Mouse (Mus musculus) retina, adult 2 months (tissue): ENCODE results near the gene Ndufs2.

Source experiments
- DNase-seq: peaks from one replicate; pipeline ENCODE4 v3.0.0-alpha.2; 2012; ENCODE audit warnings: low read depth, low spot score

Gene Ndufs2

GRCm38 (mm10) chr1:171250680-171251593, at the start of gene Ndufs2:
Gene Ndufs2, minus strand, starts transcription at chr1:171251388.
- DNase-seq, result no peak

GRCm38 (mm10) chr1:171298226-171298625, 47.0 kb upstream of the Ndufs2 start:
- no peak for DNase-seq

DNA sequence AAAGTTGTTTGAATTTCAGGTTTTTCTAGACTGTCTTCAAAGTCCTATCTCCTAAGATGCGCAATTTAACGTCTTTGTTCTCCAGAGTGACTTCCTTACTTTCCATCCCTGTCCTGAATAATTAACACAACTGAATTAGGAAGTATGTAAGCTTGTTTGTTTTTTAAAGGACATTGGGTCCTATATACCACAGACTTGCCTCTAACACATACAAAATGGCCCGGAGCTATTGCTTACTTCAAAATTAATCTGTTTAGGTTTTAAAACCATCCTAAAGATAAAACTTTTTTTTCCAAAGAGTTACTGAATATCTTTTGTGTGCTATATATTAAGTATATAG, 43.8 kb upstream of the Ndufs2 start:
- no peak for DNase-seq

GRCm38 (mm10) chr1:171294298-171295062, 43.3 kb upstream of the Ndufs2 start, which contains the start of gene Ufc1:
Gene Ufc1, minus strand, starts transcription at chr1:171295024.
- DNase-seq, result peak; percentile 77

DNA sequence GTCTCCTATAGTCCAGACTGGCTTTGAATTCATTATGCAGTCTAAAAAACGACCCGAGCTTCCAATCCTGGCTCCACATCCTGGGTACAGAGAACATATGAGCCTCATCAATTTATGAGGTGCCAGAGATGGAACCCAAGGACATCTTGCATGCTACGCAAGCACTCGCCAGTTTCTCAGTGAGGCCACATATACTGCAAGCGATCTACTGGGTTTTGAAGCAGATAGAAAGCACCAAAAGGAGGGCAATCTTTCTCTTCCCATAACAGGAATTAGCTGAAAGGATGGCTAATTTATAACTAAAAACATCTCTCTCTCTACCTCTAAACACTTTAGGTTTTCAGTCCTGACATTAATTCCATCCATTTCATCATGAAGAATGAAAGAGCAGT, 42.7 kb upstream of the Ndufs2 start:
- no peak for DNase-seq

GRCm38 (mm10) chr1:171293351-171293750, 42.2 kb upstream of the Ndufs2 start:
- DNase-seq, result no peak

DNA sequence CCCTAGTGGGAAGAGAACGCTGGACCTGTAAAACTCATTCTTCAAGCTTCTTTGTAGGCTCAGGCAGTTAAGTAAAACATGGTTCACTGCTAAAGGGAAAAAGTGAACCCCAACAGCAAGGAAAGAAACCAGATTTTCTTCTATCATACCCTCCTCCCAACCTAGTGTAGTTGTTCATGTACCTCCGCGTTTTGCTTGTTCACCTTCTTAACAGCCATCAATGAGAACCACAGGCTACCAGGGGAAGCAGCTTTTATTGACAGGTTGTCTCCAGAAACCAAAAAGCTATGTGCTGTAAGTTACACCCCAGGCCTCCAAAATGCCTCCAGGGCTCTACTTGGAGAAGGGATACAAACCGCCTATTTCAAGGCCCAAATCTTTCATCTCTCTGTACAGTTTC, 37.1 kb upstream of the Ndufs2 start:
- DNase-seq, result no peak

DNA sequence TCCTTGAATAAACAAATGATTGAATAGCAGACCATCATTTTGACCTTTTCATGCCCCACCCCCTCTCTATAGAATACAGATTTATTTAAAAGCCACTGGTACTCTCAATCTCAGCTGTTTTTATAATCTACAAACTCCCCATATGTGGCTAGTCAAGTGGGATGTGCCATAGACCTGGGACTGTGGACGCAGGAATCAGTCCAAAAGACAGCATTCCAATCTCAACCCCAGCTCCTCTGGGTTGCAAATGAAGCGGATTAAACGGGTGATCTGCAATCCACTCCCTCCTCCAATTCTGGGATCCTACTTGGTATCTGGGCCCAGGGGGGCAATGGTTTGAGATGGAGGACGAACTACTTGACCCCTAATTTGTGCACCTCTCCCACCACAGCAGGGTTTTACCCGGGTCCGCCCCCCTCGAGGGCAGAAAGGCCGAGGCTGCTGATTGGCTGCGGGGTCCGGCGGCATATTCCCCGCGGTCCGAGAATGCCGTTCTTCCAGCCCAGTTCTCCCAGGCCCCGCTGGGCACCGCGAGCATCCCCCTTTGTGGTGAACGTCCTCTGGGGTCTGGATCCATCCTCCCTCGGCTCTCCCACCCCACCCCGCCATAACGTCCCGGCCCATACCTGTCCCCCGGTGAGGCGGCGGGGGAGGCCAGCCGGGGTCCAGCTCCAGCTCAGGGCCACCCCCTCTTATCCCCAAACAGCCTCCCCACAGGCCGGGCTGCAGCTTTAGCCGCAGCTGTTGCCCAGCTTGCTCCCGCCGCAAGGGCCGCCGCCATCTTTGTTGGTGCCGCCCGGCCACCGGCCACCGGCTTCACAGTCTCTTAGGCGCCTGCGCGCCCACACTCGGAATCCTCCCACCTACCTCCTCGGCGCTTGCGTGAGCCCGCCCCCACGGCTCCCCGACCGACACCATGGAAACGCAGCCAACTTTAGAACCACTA, 36.2 kb upstream of the Ndufs2 start, which contains the start of gene Usp21:
Usp21 (minus strand) TSS at position 856 of the 946 bp plus-strand sequence.
- DNase-seq, result peak; percentile 78

- no peak for DNase-seq
These were observed 35.3 kb upstream of the Ndufs2 start for GRCm38 (mm10) chr1:171286517-171286916.

DNA sequence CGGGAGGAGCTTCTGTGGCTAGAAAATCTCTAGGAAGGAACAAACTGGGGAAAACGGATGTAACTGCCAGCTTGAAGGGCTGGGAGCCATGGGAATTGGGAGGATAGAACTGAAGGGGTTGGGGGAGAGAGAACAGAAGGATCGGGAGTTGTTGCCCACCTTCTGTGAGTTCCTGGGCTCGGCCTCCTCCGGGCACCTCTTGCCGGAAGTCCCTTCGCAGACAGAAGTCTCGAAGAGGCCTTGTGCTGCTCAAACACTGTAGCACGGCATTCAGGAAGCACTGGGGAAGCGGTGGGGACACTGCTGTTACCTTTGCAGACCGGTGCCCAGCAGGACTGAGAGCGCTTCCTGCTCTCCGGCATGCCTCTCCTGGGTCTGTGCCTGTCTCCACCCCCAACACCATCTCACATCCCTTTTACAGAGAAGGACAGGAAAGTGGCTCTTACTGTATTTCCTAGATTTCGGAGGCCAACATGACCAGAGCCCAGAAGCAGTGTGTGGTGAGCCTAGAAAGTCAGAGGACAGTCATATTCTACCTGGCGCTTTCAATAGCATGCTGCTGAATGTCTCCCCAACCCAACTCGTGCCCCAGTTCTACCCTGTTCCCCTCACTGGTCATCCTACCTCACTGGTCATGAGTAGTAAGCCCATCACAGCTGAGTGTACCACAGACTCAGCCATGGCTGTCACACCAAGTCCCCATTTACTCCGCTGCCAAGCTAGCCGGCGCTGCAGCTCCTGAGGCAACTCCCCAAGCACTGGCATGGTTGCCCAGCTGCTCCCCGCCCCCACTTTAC, 34.1 kb upstream of the Ndufs2 start:
- no peak for DNase-seq

DNA sequence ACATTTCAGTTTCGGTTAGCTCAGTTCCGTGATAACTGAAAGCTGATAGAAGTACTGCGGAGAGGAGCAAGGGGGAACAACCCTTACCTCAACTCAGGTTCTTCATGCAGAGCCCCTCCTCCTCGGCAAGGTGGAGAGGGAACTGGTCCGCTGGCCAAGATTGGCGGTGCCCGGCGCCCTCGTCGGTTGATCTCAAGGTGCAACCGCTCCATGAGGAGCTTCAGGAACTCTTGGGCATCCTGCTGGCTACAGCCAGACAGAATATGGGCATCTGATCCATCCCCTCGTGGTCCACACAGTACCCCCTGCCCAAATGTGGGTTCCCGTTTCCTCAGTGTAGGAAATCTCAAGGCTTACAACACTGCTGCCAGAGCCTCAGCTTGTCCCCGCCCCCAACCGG, 33.3 kb upstream of the Ndufs2 start:
- DNase-seq, result no peak

DNA sequence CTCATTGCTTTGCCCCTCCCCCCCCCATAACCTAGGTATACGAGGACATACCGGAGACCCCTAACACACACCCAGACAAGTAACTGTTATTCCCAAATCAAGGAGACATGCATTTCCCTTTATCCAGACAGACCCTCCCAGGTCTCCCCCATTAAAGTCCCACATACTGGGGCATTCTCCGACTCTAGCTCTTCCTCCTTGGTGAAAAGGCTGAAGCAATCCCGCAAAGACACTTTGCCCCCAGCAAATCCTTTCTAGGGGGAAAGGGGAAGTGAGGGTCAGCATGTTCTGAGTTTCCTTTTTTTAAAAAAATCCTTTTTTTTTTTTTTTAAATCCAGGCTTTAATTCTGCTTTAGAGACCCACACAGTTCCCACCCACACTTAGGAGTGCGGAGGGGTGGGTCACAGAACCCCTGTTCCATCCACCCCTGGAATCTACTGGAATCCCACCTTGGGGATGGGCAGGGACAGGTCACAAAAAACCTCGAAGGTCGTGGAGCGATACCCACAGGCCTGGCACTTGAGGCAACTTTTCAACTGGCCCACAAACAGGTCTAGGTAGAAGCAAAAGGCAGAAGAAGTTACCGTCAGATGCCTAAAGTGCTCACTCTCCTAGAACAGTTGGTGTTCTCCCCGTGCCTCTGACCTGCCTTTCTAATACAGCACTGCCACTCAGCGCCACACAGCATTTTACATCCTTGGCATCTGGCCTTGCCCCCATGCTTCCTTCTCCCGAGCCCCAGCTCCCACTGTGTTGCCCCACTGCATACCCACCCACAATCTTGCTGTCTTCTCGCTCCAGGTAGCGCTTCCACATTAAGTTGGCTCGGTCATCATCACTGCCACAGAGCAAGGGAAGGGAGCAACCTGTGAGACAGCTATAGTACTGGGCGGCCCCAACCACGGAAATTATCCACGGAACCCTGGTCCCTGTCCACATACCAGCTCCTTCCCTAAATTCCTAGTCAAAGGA, 32.3 kb upstream of the Ndufs2 start:
- DNase-seq, result no peak

DNA sequence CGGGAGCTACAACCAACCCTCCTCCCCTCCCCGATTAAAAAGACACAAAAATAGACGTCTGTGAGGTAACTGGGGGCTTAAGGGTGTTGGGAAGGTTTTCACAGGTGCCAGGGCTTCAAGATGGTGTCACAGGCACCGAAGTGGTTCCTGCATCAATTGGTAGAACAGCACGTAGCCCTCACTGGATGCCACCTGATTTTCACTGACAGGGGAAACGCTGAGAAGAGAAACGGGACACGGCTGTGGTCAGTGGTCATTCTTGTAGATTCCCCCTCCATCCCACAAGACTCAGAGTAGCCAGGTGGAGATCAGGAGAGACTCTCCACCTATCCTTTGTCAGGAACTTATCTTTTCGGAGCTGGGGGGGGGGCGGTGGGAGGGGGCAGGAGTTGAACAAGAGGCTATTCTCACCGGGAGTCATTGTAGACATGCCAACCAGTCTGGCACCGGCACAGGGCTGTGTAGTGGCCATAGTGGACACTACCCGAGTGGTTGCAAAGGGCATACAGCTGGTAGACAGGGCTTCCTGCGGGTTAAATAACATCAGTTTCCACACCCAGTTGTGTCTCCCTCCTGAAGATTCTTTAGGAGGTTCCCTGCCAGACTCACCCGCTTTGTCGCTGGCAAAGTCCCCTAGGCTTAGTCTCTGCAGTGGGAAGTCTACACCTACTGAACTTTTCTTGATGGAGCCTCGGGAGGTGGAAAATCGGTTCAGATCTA, 31.1 kb upstream of the Ndufs2 start:
- DNase-seq, result no peak

DNA sequence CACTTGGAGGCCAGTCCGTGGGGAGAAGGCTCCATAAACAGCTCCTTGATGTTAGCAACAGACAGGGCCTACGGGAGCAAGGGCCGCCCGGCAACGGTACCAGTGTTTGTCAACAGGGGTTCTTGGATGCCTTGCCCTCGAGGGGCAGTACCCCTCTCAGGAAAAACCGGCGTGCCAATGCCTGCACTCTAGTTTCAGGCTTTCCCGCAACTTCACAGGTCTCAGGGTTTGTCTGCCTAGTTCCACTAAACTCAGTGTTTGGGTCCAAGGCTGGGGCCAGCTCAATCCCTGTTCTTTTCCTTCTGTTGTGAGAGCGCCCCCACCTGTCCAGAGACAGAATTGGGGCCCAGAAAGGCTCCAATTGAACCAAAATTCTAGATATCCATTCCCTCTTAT, 30.3 kb upstream of the Ndufs2 start:
- no peak for DNase-seq

DNA sequence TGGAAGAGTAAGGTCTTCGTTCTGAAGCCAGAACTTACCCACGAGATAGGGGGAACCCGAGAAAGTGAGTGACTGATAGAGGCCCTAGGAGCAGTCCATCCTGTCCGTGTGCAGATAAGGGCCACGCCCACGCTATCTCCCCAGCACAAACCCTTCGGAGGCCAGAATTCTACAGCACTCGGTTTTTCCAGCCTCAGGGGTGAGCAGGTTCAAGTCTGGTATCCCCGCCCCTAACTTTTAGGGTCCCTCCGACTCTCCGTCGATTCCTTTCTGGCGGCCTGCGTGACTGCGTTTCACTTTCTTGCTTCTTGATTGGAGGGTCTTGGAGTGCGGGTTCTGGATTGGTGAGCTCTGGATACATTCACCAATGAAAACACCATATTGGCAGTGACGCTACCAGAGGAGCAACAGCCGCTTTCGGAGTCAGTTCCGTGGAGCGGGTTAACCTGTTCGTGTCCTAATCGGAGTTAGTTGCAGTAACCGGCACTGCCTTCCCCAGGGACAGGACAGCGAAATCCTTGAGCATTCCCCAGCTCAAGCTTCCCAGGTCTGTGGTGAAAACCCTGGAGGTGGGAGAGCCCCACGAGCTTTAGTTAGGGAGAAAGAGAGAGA, 29.8 kb upstream of the Ndufs2 start, which contains the start of gene Ppox:
Ppox (minus strand) TSS at position 271 of the 612 bp plus-strand sequence.
- peak; percentile 90 for DNase-seq

DNA sequence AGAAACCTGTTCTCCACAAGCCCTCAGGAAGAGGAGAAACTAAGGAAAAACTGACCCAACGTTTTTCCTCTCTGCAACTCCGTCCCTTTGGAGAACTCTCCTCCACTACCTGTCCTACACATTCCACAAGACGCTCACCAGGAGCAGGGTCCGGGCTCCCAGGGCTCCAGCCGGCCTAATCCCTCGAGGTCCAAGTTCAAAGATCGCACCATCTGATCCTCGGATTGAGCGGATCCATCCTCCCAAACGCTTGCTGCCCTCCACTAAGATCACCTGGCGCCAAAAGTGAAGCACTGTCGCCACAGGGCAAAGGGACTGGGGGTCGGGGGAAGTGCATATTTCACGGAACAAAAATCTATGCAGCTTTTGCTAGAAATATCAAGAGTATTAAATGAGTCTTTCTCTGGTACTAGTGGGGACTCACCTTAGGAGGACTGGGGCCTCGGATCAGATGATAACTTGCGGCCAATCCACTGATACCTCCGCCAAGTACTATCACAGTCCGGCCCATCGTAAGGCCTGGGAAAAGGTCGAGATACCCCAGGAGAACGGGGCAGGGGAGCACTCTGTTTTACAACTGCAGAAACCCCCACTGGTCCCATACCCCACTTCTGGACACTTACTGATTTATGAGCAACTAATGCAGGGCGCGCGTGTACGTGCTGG, 29.2 kb upstream of the Ndufs2 start:
- DNase-seq, result no peak

DNA sequence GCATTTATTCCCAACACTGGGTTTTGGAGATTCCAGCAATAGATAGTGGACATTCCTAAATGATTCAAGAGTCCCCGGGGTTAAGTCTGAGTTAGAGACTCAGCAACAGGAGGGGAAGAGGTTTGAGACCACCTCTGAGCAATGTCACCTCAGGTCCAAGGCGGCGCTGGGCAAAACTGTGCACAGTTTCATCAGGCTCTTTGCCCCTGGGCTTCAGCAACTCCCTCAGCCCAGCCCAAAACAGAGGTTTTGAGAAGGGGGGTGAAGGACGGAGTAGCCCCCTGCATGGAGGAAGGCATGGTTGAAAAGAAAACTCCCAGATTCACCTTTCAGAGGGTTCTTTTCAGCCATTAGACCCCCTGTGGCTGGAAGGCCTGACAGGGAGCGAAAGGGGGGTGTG, 28.5 kb upstream of the Ndufs2 start:
- DNase-seq, result no peak
